Mouse (Mus musculus) right cerebral cortex, adult 18-20 months (tissue): ENCODE data around the gene Gss.

Experiments
- DNase-seq: peaks from one replicate; pipeline ENCODE4 v3.0.0; 2022; ENCODE audit warnings: mixed read lengths

Gss gene

DNA sequence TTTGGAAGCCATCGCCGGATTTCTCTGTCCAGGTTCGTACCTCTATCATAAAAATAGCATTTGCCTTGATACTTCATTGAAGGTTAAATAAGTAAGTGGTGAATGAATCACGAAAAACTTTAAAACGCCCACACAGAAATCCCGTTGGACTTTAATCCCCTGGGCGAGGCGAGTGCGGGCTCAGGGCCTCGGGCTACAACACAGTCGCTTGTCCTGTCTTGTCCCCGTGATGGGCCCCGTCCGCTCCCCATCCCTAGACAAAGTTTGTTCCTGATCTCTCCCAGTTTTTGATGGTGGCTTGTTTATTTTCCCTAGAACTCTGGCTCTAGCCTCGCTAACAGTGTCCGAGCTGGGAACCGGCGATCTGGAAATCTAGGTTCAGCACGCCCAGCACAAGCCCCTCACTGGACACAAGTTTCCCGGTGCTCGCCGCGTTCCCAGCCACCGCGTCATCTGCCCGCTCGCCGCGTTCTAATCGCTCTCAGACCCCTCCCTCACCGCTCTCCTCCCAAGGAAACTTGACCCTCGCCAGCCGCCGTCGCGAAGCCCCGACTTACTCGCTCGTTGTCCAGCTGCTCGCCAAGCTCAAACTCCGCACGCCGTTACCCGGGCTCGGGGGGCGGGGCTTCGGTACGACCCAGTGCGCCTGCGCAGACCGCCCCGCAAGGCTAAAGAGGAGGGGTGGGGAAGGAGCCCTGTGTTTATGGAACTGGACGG, at the start of gene Gss:
Gss (minus strand) TSS at position 674 of the 717 bp plus-strand sequence.
- peak; percentile 97 for DNase-seq

- peak; percentile 55 for DNase-seq
Measured at GRCm38 (mm10) chr2:155641540-155642472, 49.2 kb upstream of the Gss start.

GRCm38 (mm10) chr2:155640656-155641055, 48.0 kb upstream of the Gss start:
- peak; percentile 63 for DNase-seq

GRCm38 (mm10) chr2:155637411-155637810, 44.8 kb upstream of the Gss start:
- DNase-seq, result no peak

DNA sequence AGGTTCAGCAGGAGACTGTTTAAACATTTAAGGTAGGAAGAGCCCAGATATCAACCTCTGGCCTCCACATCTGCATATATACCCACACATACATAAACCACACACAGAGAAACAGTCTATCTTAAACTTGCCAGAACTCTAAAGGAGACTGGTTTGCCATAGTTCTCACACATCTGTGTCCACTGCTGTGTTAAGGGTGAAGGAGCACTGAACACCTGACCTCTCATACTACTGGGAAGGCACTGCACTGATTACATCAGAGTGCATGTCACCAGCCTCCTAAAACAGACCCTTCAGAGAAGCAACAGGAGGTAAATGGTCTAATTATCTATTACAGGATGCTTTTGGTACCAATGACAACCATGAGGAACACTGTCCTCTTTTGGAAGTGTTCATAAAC, 44.3 kb upstream of the Gss start:
- DNase-seq, result no peak

- DNase-seq, result no peak
Measured at GRCm38 (mm10) chr2:155635961-155636360, 43.4 kb upstream of the Gss start.

GRCm38 (mm10) chr2:155634562-155634961, 42.0 kb upstream of the Gss start:
- DNase-seq, result no peak

GRCm38 (mm10) chr2:155633731-155634130, 41.1 kb upstream of the Gss start:
- DNase-seq, result no peak

GRCm38 (mm10) chr2:155633121-155633520, 40.5 kb upstream of the Gss start:
- no peak for DNase-seq

GRCm38 (mm10) chr2:155632138-155632936, 39.7 kb upstream of the Gss start:
- no peak for DNase-seq

DNA sequence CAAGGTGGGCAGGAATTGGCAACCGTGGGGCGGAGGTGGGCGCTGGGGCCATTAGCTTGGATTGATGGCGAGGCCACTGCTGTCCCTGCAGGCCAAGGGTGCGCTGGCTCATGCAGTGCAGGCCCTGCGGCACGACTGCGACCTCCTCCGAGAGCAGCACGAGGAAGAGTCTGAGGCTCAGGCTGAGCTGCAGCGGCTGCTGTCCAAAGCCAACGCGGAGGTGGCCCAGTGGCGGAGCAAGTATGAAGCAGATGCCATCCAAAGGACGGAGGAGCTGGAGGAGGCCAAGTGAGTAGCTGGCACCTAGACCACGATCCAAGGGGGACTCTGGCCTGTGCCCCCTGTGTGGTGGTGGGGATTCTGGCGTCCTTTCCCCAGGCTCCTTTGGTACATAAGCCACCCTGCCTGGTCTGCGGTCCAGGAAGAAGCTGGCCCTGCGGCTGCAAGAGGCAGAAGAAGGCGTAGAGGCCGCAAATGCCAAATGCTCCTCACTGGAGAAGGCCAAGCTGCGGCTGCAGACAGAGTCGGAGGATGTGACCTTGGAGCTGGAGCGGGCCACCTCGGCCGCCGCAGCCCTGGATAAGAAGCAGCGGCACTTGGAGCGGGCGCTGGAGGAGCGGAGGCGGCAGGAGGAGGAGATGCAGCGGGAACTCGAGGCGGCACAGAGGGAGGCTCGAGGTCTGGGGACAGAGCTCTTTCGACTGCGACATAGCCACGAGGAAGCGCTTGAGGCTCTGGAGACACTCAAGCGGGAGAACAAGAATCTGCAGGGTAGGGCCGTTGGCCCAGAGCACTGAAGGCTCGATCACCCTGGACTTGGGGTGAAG, 38.2 kb upstream of the Gss start:
- DNase-seq, result peak; percentile 53

DNA sequence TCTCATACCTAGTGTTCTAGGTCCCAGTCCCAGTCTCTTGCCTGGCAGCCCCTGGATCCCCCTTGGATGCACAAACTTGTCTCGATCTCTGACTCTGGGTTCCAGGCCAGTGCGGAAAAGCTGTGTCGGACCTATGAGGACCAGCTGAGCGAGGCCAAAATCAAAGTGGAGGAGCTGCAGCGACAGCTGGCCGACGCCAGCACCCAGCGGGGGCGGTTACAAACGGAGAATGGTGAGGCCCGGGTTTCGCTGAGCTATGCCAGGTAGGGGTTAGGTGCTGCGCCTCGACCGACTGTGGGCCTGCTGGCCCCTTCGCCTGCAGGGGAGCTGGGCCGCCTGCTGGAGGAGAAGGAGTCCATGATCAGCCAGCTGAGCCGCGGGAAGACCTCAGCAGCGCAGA, 37.5 kb upstream of the Gss start:
- DNase-seq, result no peak

- DNase-seq, result peak; percentile 82
Measured at GRCm38 (mm10) chr2:155629231-155629661, 36.6 kb upstream of the Gss start.

GRCm38 (mm10) chr2:155628519-155628918, 35.9 kb upstream of the Gss start:
- no peak for DNase-seq

- no peak for DNase-seq
Measured at GRCm38 (mm10) chr2:155628112-155628511, 35.5 kb upstream of the Gss start.

DNA sequence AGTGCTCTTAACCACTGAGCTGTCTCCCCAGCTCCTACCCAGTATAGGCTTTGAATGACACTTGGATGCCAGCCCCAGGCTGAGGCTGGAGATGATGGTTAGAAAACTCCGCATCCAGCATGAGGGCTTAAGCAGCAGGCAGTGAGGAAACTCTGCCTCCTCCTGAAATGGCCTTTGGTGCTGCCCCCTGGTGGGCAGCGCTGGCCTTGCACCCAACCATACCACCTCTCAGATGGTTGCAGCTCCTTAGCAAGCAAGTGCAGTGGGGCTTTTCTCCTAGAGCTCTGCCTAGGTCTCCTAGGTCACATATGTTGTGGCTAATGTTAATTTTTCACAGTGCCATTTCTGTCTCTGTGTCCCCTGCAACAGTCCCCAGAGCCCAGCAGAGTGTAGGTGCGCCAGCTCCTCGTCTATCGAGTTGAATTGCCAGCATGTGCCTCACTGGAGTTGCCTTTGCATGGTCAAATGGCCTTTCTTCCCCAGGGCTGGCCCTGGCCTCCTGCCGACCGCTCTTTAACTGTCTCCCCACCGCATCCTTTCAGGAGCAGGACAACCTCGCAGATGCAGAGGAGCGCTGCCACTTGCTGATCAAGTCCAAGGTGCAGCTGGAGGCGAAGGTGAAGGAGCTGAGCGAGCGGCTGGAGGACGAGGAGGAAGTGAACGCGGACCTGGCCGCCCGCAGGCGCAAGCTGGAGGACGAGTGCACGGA, 34.6 kb upstream of the Gss start:
- peak; percentile 63 for DNase-seq

DNA sequence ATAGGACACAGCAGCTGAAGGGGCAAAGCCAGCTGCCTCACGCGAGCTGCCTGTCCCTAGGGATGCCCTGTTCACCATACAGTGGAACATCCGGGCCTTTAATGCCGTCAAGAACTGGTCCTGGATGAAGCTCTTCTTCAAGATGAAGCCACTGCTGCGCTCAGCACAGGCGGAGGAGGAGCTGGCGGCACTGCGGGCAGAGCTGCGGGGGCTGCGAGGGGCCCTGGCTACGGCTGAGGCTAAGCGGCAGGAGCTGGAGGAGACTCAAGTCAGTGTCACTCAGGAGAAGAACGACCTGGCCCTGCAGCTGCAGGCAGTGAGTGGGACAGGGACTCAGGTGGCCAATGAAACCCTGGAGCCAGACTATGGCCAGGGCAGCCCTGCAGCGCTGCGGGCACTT, 33.7 kb upstream of the Gss start:
- no peak for DNase-seq

GRCm38 (mm10) chr2:155624730-155625129, 32.1 kb upstream of the Gss start:
- no peak for DNase-seq

GRCm38 (mm10) chr2:155623996-155624395, 31.4 kb upstream of the Gss start:
- no peak for DNase-seq

DNA sequence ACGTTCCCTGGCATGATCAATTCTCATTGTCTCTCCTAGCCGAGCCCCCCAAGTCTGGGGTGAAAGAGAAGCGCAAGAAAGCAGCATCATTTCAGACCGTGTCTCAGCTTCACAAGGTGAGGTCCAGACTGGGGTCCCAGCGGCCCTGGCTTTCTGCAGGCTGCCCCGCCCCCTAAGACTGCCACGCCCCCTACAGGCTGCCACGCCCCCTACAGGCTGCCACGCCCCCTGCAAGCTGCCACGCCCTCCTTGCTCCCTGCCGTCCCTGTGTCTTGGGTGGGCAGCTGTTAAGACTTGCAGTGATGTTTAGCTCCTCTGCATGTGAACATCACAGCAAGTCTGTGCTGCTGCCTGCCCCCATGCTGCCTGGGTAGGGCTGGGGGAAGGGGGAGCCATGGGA, 30.0 kb upstream of the Gss start:
- DNase-seq, result no peak

GRCm38 (mm10) chr2:155619817-155620216, 27.2 kb upstream of the Gss start:
- peak; percentile 81 for DNase-seq

GRCm38 (mm10) chr2:155616971-155617370, 24.4 kb upstream of the Gss start:
- no peak for DNase-seq
